Mouse (Mus musculus) embryonic facial prominence, embryonic 11.5 days (tissue): ENCODE measurements at regions not wholly inside any gene's neighbourhood (a gene's known extent, or its start where the extent isn't known, plus 50 kb on each side); places are given as distances from the start of the nearest gene placed in this dataset.
A peak's percentile ranks its signal among the peaks of the same experiment; 100 is the strongest.
"Not testable (repeated sequence)": the region's sequence is repeated elsewhere in the genome, so short reads cannot be mapped to it uniquely, and the experiment has no call there.

Experiments
- ATAC-seq: fragments of 200-750 bp; cut with Nextera tagmentation; replicated peaks from 2 replicates; pipeline ENCODE4 v1.8.0; 2017; ENCODE audit warnings: low read depth; ENCODE audit not compliant: insufficient number of reproducible peaks, low FRiP score, low TSS enrichment
- DNase-seq: peaks from one replicate; pipeline ENCODE4 v3.0.0-alpha.2; 2015; ENCODE audit warnings: low spot score
- H3K27ac ChIP-seq: fragments of 300-500 bp; sonication (generic); replicated peaks from 2 replicates; pipeline ENCODE4 v1.5.1; 2014; ENCODE audit warnings: mild to moderate bottlenecking, low read depth, low read length, control low read depth
- H3K27me3 ChIP-seq: fragments of 300-500 bp; sonication (generic); 2 replicates; pipeline ENCODE4 v1.6.1; 2014; ENCODE audit warnings: mild to moderate bottlenecking, low read length, moderate library complexity, mixed read lengths; ENCODE audit not compliant: control insufficient read depth, insufficient read depth
- H3K36me3 ChIP-seq: fragments of 300-500 bp; sonication (generic); replicated peaks from 2 replicates; pipeline ENCODE4 v1.6.1; 2014; ENCODE audit warnings: low read depth, mild to moderate bottlenecking, low read length, moderate library complexity, mixed read lengths; ENCODE audit not compliant: control insufficient read depth, insufficient read depth
- H3K4me1 ChIP-seq: fragments of 300-500 bp; sonication (generic); 2 replicates; pipeline ENCODE4 v1.6.1; 2014; ENCODE audit warnings: low read length, mixed read lengths; ENCODE audit not compliant: control insufficient read depth, insufficient read depth
- H3K4me2 ChIP-seq: fragments of 300-500 bp; sonication (generic); 2 replicates; pipeline ENCODE4 v1.6.1; 2014; ENCODE audit warnings: low read depth, mild to moderate bottlenecking, control low read depth, low read length, moderate library complexity
- H3K4me3 ChIP-seq: fragments of 300-500 bp; sonication (generic); 2 replicates; pipeline ENCODE4 v1.5.1; 2014; ENCODE audit warnings: low read depth, low read length, control low read depth
- H3K9ac ChIP-seq: fragments of 300-500 bp; sonication (generic); replicated peaks from 2 replicates; pipeline ENCODE4 v1.6.1; 2014; ENCODE audit warnings: mild to moderate bottlenecking, control low read depth, low read length
- H3K9me3 ChIP-seq: fragments of 300-500 bp; sonication (generic); replicated peaks from 2 replicates; pipeline ENCODE4 v1.6.1; 2016; ENCODE audit warnings: mild to moderate bottlenecking, low read length, inconsistent platforms, mixed read lengths; ENCODE audit not compliant: control insufficient read depth
- WGBS: fragments of 180-500 bp; shearing (Covaris S2); extraction: QIAGEN DNeasy Blood & Tissue Kit; methylation state at CpG from one replicate; pipeline ENCODE4 v1.1.7; 2014; 5-methylcytosine and 5-hydroxymethylcytosine counted together

DNA sequence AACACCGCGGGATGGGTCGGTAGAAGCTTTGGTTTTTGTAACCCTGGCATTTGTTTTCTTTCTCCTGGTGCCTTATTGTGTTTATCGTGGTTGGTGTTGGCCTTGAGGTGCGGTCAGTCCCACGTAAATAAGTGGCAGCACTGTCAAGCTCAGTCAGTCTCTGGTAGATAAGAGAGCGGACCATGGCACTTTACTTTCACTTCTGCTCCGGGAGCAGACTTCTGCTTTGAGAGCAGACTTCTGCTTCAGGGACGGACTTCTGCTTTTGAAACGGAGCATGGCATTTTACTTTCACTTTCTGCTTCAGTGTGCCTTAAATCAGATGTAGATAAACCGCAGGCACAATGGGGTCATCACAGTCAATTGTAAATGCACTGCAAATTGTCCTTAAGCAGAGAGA lies 54.3 kb upstream of the Ccdc66 start:
- 90% methylated on average over 11 of the region's 11 CpGs for WGBS
- H3K27ac ChIP-seq, H3K9ac ChIP-seq, H3K4me3 ChIP-seq, H3K36me3 ChIP-seq, ATAC-seq, H3K4me1 ChIP-seq, H3K9me3 ChIP-seq, H3K27me3 ChIP-seq, DNase-seq, H3K4me2 ChIP-seq: not testable (repeated sequence)

DNA sequence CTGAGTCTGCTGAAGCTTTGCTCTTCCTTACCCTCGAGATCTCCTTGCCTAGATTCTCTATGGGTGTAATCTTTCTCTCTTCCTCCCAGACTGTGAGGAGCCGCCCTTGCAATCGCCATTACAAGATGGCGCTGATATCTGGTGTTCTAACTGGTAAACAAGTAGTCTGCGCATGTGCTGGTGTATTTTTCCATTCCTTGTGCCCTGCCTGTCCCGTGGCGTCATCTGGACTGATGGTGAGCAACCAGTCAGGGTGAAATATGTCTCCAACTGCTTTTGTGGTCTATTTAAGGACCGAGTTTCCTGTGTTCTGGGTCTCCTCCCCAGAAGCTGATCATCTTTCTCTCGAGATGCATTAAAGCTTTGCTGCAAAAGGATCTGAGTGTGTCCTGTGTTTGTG lies 53.7 kb upstream of the Ccdc66 start:
- WGBS, result 89% methylated on average over 9 of the region's 9 CpGs
- H3K4me3 ChIP-seq, H3K9me3 ChIP-seq, H3K27ac ChIP-seq, H3K4me1 ChIP-seq, H3K9ac ChIP-seq, H3K27me3 ChIP-seq, ATAC-seq, DNase-seq, H3K36me3 ChIP-seq, H3K4me2 ChIP-seq: not testable (repeated sequence)

DNA sequence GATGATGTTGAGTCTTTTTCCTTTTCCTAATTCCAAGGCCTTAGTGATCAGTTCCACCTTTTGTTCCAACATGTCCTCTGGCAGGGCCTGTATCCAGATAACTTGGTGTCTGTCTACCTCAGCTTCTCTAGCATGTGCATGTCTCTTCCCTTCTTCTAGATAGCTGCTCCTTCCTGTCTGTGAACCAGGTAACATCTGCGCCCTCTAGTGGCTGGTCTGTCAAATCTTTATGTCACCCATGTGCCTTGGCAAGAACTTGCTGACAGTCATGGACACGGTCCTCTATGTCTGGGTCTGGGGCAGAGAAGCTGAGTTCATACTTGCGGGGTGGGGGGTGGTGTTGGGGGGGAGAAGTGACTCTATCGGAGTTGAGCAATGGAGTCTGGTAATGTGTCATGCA lies 52.2 kb upstream of the Ccdc66 start:
- H3K36me3 ChIP-seq, result no peaks in the 10 kb centered on the region
- H3K4me2 ChIP-seq, result no peak overlapping the region
- H3K9me3 ChIP-seq, result no peaks in the 10 kb centered on the region
- H3K4me3 ChIP-seq, result no peak overlapping the region
- peak; percentile 77 for DNase-seq
- no peak overlapping the region for H3K27ac ChIP-seq
- ATAC-seq, result no peak
- no peaks in the 10 kb centered on the region for H3K27me3 ChIP-seq
- H3K4me1 ChIP-seq, result no peaks in the 10 kb centered on the region
- no peak overlapping the region for H3K9ac ChIP-seq
- WGBS, result 51% methylated on average over 4 of the region's 4 CpGs

DNA sequence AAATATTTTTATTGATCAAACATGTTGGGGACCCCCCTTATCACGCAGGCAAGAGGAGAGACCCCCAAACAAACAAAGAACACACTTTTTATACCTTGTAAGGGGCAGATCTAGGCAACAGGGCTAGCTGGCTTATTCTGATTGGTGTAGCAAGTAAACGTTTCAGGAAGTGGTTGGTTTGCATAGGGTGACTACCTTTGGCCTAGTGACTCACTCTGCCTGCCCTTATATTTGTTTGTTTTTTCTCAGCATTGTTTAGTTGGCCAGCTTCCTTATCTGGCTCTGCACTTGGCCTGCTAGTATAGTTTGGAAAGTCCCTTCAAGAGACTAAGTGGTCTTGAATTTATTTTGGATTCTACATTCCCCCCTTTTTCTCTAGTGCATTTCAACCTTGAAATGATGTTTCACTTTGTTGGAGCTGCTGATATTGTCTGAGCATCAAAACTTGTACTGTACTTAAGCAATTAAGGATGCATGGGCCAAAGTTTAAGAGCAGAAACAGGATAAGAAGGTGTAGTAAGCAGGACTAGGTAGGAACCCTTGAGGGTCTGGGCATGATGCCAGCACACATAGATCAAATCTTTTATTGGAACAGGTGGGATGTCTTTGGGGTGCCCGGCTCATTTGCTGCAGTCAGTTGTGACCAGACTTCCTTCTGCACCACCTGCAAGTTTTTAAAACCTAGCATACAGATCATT lies 50.7 kb upstream of the Ccdc66 start:
- DNase-seq, result no peak
- no peak for ATAC-seq
- Histone ChIP-seq H3K4me2 (no peak overlapping the region), H3K4me1 (no peaks in the 10 kb centered on the region), H3K9ac (no peak overlapping the region), H3K36me3 (no peaks in the 10 kb centered on the region), H3K27ac (no peak overlapping the region), H3K27me3 (no peaks in the 10 kb centered on the region), H3K4me3 (no peak overlapping the region), H3K9me3 (no peaks in the 10 kb centered on the region)
- 64% methylated on average over 3 of the region's 3 CpGs for WGBS
